Mouse (Mus musculus): Measurements from ENCODE around the gene Trmt2a. TPM values are rescaled to one million over a fixed set of nuclear protein-coding genes. Genes with fewer than 3 reads are reported as not detected.

Gene Trmt2a
- total RNA-seq (2012; rRNA removed): 99.3 and 102 TPM in 2 replicates

DNA sequence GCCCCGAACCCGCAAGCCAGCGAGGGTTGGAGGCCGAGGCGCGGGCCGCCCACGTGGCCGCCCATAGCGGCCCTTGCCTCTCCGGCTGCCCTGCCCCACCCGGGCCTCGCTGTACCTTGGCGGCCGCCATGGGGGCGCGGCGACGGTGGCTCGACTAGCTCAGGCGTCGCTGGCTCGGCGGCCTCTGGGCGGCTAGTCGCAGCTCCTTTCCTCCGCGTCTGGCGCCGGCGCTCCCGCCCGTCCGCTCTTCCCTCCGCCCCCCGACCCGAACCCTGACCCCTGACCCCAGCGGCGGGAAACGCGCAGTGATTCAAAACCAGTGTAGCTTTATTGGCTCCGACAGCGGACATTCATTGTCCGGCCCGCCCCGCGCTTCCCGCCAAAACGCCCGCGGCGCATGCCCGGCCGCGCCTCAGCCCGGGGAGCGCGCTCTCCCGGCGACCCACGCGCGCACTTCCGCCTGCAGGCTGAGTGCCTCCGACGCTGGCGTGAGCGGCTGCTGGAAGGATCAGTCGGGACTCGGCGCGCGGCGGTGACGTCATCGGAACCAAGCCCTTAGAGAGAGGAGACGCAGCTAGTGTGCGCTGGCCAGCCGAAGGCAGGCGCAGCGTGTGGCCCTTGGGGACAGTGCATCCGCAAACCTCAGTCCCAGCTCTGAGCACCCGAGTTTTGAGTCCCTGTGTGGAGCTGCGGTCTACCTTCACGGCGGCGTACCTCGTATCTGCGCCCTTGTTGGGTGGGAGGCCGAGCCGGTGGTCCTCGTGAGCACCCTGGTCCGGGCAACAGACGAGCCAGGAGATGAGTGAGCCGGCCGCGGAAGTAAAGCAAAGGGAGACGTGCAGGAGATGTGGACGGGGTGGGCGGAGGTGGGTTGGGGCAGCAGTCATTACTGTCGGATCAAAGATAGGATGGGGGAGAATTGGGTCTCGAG lies at the start of gene Trmt2a, which contains the start of gene Ranbp1:
Gene Trmt2a, plus strand, starts transcription at position 247 of the 931 bp plus-strand sequence.
Gene Ranbp1, minus strand, starts transcription at position 300 of the 931 bp plus-strand sequence.
- in situ Hi-C loops (cut with MboI; ENCODE audit: low sequenced_read_pairs in 2 of 2, unreplicated experiment in 2 of 2): no loop called here
- TF ChIP-seq MAFK (IDR thresholded peaks at IDR 0.05; ENCODE audit: insufficient read depth, low read depth, low read length): no peak
- TF ChIP-seq CHD2 (IDR thresholded peaks at IDR 0.05; ENCODE audit: low read depth, low read length): 0 out of 2 replicates have a peak, but pooled peaks have one; percentile 50
- TF ChIP-seq HCFC1 (IDR thresholded peaks at IDR 0.05; ENCODE audit: borderline replicate concordance, insufficient read depth, low read length): peak; percentile 81
- TF ChIP-seq ZC3H11A (IDR thresholded peaks at IDR 0.05; ENCODE audit: borderline replicate concordance, low read depth, low read length): no peak
- TF ChIP-seq ZNF384 (IDR thresholded peaks at IDR 0.05; ENCODE audit: low read depth, low read length): peak; percentile 80; the same call in 1 of the 2 replicates
- peak within 1 kb of the TSS; percentile 87 to 90 for H3K4me3 ChIP-seq (ENCODE audit: insufficient read depth in 1 of 2, low read depth in 1 of 2, low read length in 2 of 2, poor library complexity in 1 of 2, severe bottlenecking in 1 of 2)
- DNase-seq (ENCODE audit: low read depth, low spot score): peak; percentile 97
- H3K4me1 ChIP-seq (ENCODE audit: control insufficient read depth in 2 of 2, insufficient read depth in 2 of 2, low read length in 2 of 2, poor library complexity in 1 of 2): peaks cover 3 to 16% of the 10 kb centered on the region in 2 experiments
- peaks cover 50% of the 10 kb centered on the region for H3K36me3 ChIP-seq (ENCODE audit: control insufficient read depth, insufficient read depth, low read length, poor library complexity, severe bottlenecking)
- H3K9ac ChIP-seq (ENCODE audit: insufficient read depth, low read depth, low read length, poor library complexity, severe bottlenecking): peak within 1 kb of the TSS; percentile 98
- H3K9me3 ChIP-seq (ENCODE audit: control insufficient read depth, insufficient read depth, low read depth, low read length): no peaks in the 10 kb centered on the region
- peak within 1 kb of the TSS; percentile 86 for H3K27ac ChIP-seq (ENCODE audit: insufficient read depth, low read depth, low read length, poor library complexity, severe bottlenecking)

DNA sequence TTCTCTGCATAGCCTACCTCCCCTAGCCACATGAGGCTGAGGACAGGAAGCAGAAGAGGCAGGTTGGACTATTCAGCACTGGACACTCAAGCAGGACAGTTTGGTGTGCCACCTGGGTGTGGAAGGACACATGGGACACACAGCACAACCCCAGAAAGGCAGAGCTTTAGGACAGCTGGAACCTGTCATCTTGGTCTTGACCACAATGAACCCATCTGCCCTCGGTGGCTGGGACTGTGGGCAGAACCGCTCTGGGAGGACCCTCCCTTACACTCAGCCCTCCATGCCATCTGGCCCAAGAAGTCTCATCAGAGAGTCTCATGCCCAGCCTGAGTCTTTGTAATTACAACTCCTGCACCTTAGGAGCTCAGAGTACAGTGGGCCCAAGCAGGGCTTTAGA lies 48.4 kb upstream of the Trmt2a start:
- H3K36me3 ChIP-seq (ENCODE audit: control insufficient read depth, insufficient read depth, low read length, poor library complexity, severe bottlenecking): no peaks in the 10 kb centered on the region
- in situ Hi-C loops (cut with MboI; ENCODE audit: low sequenced_read_pairs in 2 of 2, unreplicated experiment in 2 of 2): no loop called here
- no peak for DNase-seq (ENCODE audit: low read depth, low spot score)
- no peak overlapping the region for H3K9ac ChIP-seq (ENCODE audit: insufficient read depth, low read depth, low read length, poor library complexity, severe bottlenecking)
- no peak overlapping the region for H3K27ac ChIP-seq (ENCODE audit: insufficient read depth, low read depth, low read length, poor library complexity, severe bottlenecking)
- peaks cover 0 to under 1% of the 10 kb centered on the region in 2 experiments; a peak in 1 of 4 replicates for H3K4me1 ChIP-seq (ENCODE audit: control insufficient read depth in 2 of 2, insufficient read depth in 2 of 2, low read length in 2 of 2, poor library complexity in 1 of 2)
- TF ChIP-seq HCFC1 (IDR thresholded peaks at IDR 0.05; ENCODE audit: borderline replicate concordance, insufficient read depth, low read length): no peak
- H3K9me3 ChIP-seq (ENCODE audit: control insufficient read depth, insufficient read depth, low read depth, low read length): no peaks in the 10 kb centered on the region
- no peak overlapping the region for H3K4me3 ChIP-seq (ENCODE audit: insufficient read depth in 1 of 2, low read depth in 1 of 2, low read length in 2 of 2, poor library complexity in 1 of 2, severe bottlenecking in 1 of 2)

DNA sequence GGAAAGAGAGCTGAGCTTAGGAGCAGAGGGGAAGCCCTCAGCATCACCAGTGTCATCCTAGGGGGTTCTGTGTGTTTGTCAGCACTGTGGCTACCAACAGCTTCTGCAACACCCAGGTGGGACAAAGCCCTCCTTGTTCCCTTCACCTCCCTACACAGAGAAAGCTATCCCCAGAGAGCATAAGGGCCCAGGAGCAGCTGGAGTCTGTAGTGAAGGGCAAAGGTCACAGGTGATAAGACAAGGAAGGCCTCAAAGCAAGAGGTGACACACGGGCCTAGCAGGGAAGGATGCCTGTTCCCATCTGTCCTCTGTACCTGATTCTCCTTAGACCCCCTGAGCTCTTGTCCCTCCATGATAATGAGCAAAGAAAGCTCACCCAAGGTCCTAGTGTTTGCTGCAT lies 46.9 kb upstream of the Trmt2a start:
- DNase-seq (ENCODE audit: low read depth, low spot score): no peak
- TF ChIP-seq CHD2 (IDR thresholded peaks at IDR 0.05; ENCODE audit: low read depth, low read length) (no peak), ZNF384 (IDR thresholded peaks at IDR 0.05; ENCODE audit: low read depth, low read length) (no peak), HCFC1 (IDR thresholded peaks at IDR 0.05; ENCODE audit: borderline replicate concordance, insufficient read depth, low read length) (no peak), ZC3H11A (IDR thresholded peaks at IDR 0.05; ENCODE audit: borderline replicate concordance, low read depth, low read length) (no peak), MAFK (IDR thresholded peaks at IDR 0.05; ENCODE audit: insufficient read depth, low read depth, low read length) (no peak)
- Histone ChIP-seq H3K9me3 (ENCODE audit: control insufficient read depth, insufficient read depth, low read depth, low read length) (no peaks in the 10 kb centered on the region), H3K4me3 (ENCODE audit: insufficient read depth in 1 of 2, low read depth in 1 of 2, low read length in 2 of 2, poor library complexity in 1 of 2, severe bottlenecking in 1 of 2) (no peak overlapping the region), H3K9ac (ENCODE audit: insufficient read depth, low read depth, low read length, poor library complexity, severe bottlenecking) (no peak overlapping the region), H3K36me3 (ENCODE audit: control insufficient read depth, insufficient read depth, low read length, poor library complexity, severe bottlenecking) (no peaks in the 10 kb centered on the region), H3K27ac (ENCODE audit: insufficient read depth, low read depth, low read length, poor library complexity, severe bottlenecking) (no peak overlapping the region), H3K4me1 (ENCODE audit: control insufficient read depth in 2 of 2, insufficient read depth in 2 of 2, low read length in 2 of 2, poor library complexity in 1 of 2) (no peaks in the 10 kb centered on the region)
- in situ Hi-C loops (cut with MboI; ENCODE audit: low sequenced_read_pairs in 2 of 2, unreplicated experiment in 2 of 2): no loop called here

DNA sequence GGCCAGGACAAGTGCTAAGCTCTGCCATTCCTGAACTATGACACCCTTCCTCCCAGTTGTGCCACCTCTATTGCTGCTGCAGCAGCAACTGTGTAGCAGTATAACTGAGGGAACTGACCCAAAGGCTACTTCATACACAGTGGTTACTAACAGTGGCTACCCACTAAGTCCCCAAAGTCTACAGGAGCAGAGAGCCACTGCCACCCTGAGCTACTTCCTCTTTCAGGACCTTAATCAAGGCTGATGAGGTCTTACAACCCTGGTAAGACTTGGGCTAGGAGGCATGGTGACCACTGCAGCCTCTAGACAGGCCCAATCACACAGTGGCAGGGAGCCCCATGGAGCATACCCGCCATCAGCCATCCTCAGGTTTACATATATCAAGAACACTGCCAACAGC lies 46.4 kb upstream of the Trmt2a start:
- DNase-seq (ENCODE audit: low read depth, low spot score): no peak

More for the DNA sequence above, 46.4 kb upstream of the Trmt2a start:
- Histone ChIP-seq H3K4me3 (ENCODE audit: insufficient read depth in 1 of 2, low read depth in 1 of 2, low read length in 2 of 2, poor library complexity in 1 of 2, severe bottlenecking in 1 of 2) (no peak overlapping the region), H3K27ac (ENCODE audit: insufficient read depth, low read depth, low read length, poor library complexity, severe bottlenecking) (no peak overlapping the region), H3K36me3 (ENCODE audit: control insufficient read depth, insufficient read depth, low read length, poor library complexity, severe bottlenecking) (no peaks in the 10 kb centered on the region), H3K9ac (ENCODE audit: insufficient read depth, low read depth, low read length, poor library complexity, severe bottlenecking) (no peak overlapping the region), H3K9me3 (ENCODE audit: control insufficient read depth, insufficient read depth, low read depth, low read length) (no peaks in the 10 kb centered on the region), H3K4me1 (ENCODE audit: control insufficient read depth in 2 of 2, insufficient read depth in 2 of 2, low read length in 2 of 2, poor library complexity in 1 of 2) (no peaks in the 10 kb centered on the region)
- TF ChIP-seq CHD2 (IDR thresholded peaks at IDR 0.05; ENCODE audit: low read depth, low read length) (no peak), HCFC1 (IDR thresholded peaks at IDR 0.05; ENCODE audit: borderline replicate concordance, insufficient read depth, low read length) (no peak), MAFK (IDR thresholded peaks at IDR 0.05; ENCODE audit: insufficient read depth, low read depth, low read length) (no peak), ZC3H11A (IDR thresholded peaks at IDR 0.05; ENCODE audit: borderline replicate concordance, low read depth, low read length) (no peak), ZNF384 (IDR thresholded peaks at IDR 0.05; ENCODE audit: low read depth, low read length) (no peak)
- in situ Hi-C loops (cut with MboI; ENCODE audit: low sequenced_read_pairs in 2 of 2, unreplicated experiment in 2 of 2): no loop called here

Measured in ES-E14 (cell line).